Mouse (Mus musculus) liver, embryonic 12.5 days (tissue): ENCODE data around the gene 1700008O03Rik. TPM values are rescaled to one million over a fixed set of nuclear protein-coding genes. Genes with fewer than 3 reads are reported as not detected.

ENCODE experiments used
- ATAC-seq: fragments of 200-750 bp; cut with Nextera tagmentation; 2 replicates; pipeline ENCODE4 v1.8.0; 2017; ENCODE audit warnings: moderate number of reproducible peaks, mild to moderate bottlenecking, moderate library complexity
- H3K27ac ChIP-seq: fragments of 300-500 bp; sonication (generic); 2 replicates; pipeline ENCODE4 v1.5.1; 2016; ENCODE audit warnings: mild to moderate bottlenecking
- H3K27me3 ChIP-seq: fragments of 300-500 bp; sonication (generic); replicated peaks from 2 replicates; pipeline ENCODE4 v1.6.1; 2016; ENCODE audit warnings: mild to moderate bottlenecking, moderate library complexity
- H3K36me3 ChIP-seq: fragments of 300-500 bp; sonication (generic); 2 replicates; pipeline ENCODE4 v1.6.1; 2016; ENCODE audit warnings: mild to moderate bottlenecking, moderate library complexity
- H3K4me1 ChIP-seq: fragments of 300-500 bp; sonication (generic); 2 replicates; pipeline ENCODE4 v1.6.1; 2016
- H3K4me2 ChIP-seq: fragments of 300-500 bp; sonication (generic); 2 replicates; pipeline ENCODE4 v1.6.1; 2016; ENCODE audit warnings: mild to moderate bottlenecking, moderate library complexity
- H3K4me3 ChIP-seq: fragments of 300-500 bp; sonication (generic); 2 replicates; pipeline ENCODE4 v1.5.1; 2016; ENCODE audit warnings: mild to moderate bottlenecking, moderate library complexity
- H3K9ac ChIP-seq: fragments of 300-500 bp; sonication (generic); 2 replicates; pipeline ENCODE4 v1.6.1; 2016; ENCODE audit warnings: mild to moderate bottlenecking, moderate library complexity
- H3K9me3 ChIP-seq: fragments of 300-500 bp; sonication (generic); replicated peaks from 2 replicates; pipeline ENCODE4 v1.6.1; 2016; ENCODE audit warnings: mild to moderate bottlenecking, moderate library complexity
- WGBS: fragments of 180-500 bp; shearing (Covaris S2); methylation state at CpG from one replicate; pipeline ENCODE4 v1.1.7; 2016; ENCODE audit not compliant: insufficient replicate concordance; 5-methylcytosine and 5-hydroxymethylcytosine counted together
- polyA plus RNA-seq: library from polyadenylated mRNA; unstranded; fragments of >200 nt; fragmentation: Nextera tagmentation; extraction: Ambion mirVana; gene quantifications from 2 replicates; pipeline ENCODE4 v1.2.1, GENCODE M21; 2016

The 1700008O03Rik gene
- polyA plus RNA-seq, 1 experiment from 2014 or later = 0.38 TPM

DNA sequence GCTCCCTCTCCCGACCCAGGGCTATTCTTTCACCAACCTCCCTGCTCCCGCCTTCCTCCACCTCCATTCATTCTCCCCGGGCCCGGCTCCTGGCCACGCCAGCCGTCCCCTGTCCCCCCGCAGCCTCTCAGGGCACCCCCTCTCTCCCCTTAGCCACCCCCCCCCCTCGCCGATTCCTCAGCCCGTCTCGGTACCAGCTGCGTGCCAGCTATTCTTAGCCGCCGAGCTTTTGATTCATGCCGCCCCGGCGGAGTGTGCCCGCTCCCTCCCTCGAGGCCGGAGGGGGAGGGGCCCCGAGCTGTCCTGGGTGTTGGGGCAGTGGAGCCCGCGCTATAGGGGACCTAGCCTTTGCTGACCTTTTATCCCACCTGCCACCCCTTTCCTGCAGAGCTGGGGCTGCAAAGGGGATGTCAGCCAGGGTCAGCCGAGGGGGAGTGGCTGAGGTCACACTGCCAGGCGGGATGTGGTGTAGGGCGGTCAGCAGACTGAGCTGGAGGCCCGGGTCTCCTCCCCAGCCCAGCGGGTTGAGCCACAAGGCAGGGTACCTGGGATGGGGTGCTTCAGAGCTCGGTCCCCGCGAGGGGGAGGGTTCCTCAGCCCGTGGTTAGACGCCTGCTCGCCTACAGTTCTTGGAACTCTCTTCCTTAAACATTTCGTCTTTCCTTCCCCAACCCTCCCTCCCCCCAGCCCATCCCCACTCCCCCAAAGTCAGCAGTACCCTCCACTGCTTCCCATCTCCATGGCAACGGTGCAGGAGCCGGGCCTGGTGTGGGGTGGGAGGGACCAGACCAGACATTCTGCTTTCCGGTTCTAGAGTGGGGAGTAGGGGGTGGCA lies 74.5 kb downstream of the 1700008O03Rik start:
- Histone ChIP-seq H3K4me2 (peak overlapping the region; percentile 63), H3K9ac (no peak overlapping the region), H3K4me3 (peak overlapping the region; percentile 37), H3K9me3 (no peaks in the 10 kb centered on the region), H3K4me1 (peaks cover 14% of the 10 kb centered on the region), H3K27me3 (peaks cover 97% of the 10 kb centered on the region), H3K27ac (no peak overlapping the region), H3K36me3 (no peaks in the 10 kb centered on the region)
- 3% methylated on average over 38 of the region's 38 CpGs for WGBS
- ATAC-seq = no peak

DNA sequence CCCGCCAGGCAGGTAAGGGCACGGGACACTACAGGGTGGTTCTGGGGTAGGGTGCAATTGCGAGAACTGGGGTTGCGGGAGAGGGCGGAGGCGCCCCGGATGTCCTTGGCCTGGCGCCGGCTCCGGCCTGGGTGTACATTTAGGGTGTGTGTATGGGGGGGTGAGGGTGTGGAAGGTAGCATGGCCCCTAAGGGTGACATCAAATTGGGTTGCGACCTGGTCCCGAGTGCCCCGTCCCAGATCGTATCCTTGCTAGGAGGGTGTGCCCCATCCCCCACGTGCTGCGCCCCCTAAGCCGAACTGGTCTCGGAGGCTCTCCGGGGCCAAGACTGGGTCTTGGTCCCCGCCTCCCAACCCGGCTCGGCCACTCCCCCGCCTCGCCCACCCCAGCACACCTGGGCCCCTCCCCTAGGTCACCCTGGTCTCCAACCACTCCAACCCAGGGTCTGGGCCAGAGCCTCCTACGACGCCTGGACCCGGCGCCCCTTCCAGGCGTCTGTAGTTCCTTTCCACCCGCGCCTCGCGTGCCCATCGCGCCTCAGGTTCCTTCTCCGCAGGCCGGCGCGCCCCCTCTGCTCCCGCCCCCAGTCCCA lies 75.2 kb downstream of the 1700008O03Rik start:
- H3K4me3 ChIP-seq = peak overlapping the region; percentile 37
- no peak for ATAC-seq
- peak overlapping the region; percentile 63 for H3K4me2 ChIP-seq
- WGBS = 4% methylated on average over 38 of the region's 40 CpGs
- no peaks in the 10 kb centered on the region for H3K9me3 ChIP-seq
- H3K4me1 ChIP-seq = peaks cover 21% of the 10 kb centered on the region
- H3K27ac ChIP-seq = no peak overlapping the region
- no peak overlapping the region for H3K9ac ChIP-seq
- H3K36me3 ChIP-seq = no peaks in the 10 kb centered on the region
- peaks cover 91% of the 10 kb centered on the region for H3K27me3 ChIP-seq

Other genes with a start within 250 kb of the 1700008O03Rik start
- gene Klk1b16, start 249.1 kb downstream of the 1700008O03Rik start, polyA plus RNA-seq = not detected in 2 replicates
- not detected in 2 replicates for gene Klk1b24, start 197.6 kb downstream of the 1700008O03Rik start, polyA plus RNA-seq
- gene Klk1b3, start 187.6 kb downstream of the 1700008O03Rik start, polyA plus RNA-seq = not detected in 2 replicates
- not detected in 2 replicates for gene Klk1b4, start 178.4 kb downstream of the 1700008O03Rik start, polyA plus RNA-seq
- not detected in 2 replicates for gene Klk1b5, start 169.9 kb downstream of the 1700008O03Rik start, polyA plus RNA-seq
- gene Klk1, start 160.5 kb downstream of the 1700008O03Rik start, polyA plus RNA-seq = not detected in 2 replicates
- gene Gm36864, start 149.6 kb downstream of the 1700008O03Rik start, polyA plus RNA-seq = 0.08 TPM in 1 of 2 replicates, not detected in the other
- 1.8 and 1.9 TPM in 2 replicates for gene 1700028J19Rik, start 139.1 kb downstream of the 1700008O03Rik start, polyA plus RNA-seq
- gene 2410002F23Rik, start 139.1 kb downstream of the 1700008O03Rik start, polyA plus RNA-seq = 64.3 and 66.7 TPM in 2 replicates
- not detected in 2 replicates for gene Acp4, start 128.4 kb downstream of the 1700008O03Rik start, polyA plus RNA-seq
- gene Gm15517, start 124.4 kb downstream of the 1700008O03Rik start, polyA plus RNA-seq = not detected in 2 replicates
- gene Clec11a, start 78.9 kb downstream of the 1700008O03Rik start, polyA plus RNA-seq = 0.50 and 0.55 TPM in 2 replicates
- 0.10 and 0.18 TPM in 2 replicates for gene Shank1, start 75.6 kb downstream of the 1700008O03Rik start, polyA plus RNA-seq
- 0.05 and 0.11 TPM in 2 replicates for gene Syt3, start 1.7 kb downstream of the 1700008O03Rik start, polyA plus RNA-seq
- gene Lrrc4b, start 43.2 kb upstream of the 1700008O03Rik start, polyA plus RNA-seq = 0.07 TPM in 1 of 2 replicates, not detected in the other
- 5.5 and 6.4 TPM in 2 replicates for gene Aspdh, start 79.6 kb upstream of the 1700008O03Rik start, polyA plus RNA-seq
- gene Josd2, start 82.2 kb upstream of the 1700008O03Rik start, polyA plus RNA-seq = 189 and 194 TPM in 2 replicates
- gene Emc10, start 110.7 kb upstream of the 1700008O03Rik start, polyA plus RNA-seq = 70.6 and 74.8 TPM in 2 replicates
- 2.8 and 3.3 TPM in 2 replicates for gene Fam71e1, start 110.8 kb upstream of the 1700008O03Rik start, polyA plus RNA-seq
- gene Mybpc2, start 138.8 kb upstream of the 1700008O03Rik start, polyA plus RNA-seq = not detected in 2 replicates
- gene Spib, start 146.3 kb upstream of the 1700008O03Rik start, polyA plus RNA-seq = 0.08 TPM in 1 of 2 replicates, not detected in the other
- gene Pold1, start 163.0 kb upstream of the 1700008O03Rik start, polyA plus RNA-seq = 94.2 and 94.3 TPM in 2 replicates
- gene Nr1h2, start 168.1 kb upstream of the 1700008O03Rik start, polyA plus RNA-seq = 51.9 and 54.1 TPM in 2 replicates
- 2.5 and 3.1 TPM in 2 replicates for gene Napsa, start 186.6 kb upstream of the 1700008O03Rik start, polyA plus RNA-seq
- 0.13 and 0.24 TPM in 2 replicates for gene Kcnc3, start 204.8 kb upstream of the 1700008O03Rik start, polyA plus RNA-seq